Mouse (Mus musculus) heart, embryonic 15.5 days (tissue): ENCODE measurements around the gene Ppdpf. TPM values are rescaled to one million over a fixed set of nuclear protein-coding genes. Genes with fewer than 3 reads are reported as not detected.
"Not testable (repeated sequence)": the region's sequence is repeated elsewhere in the genome, so short reads cannot be mapped to it uniquely, and the experiment has no call there.

ENCODE experiments used
- ATAC-seq: fragments of 200-750 bp; cut with Nextera tagmentation; replicated peaks from 2 replicates; pipeline ENCODE4 v1.8.0; 2017; ENCODE audit warnings: low read depth, moderate TSS enrichment; ENCODE audit not compliant: insufficient number of reproducible peaks, insufficient read depth, low FRiP score
- H3K27ac ChIP-seq: fragments of 300-500 bp; sonication (generic); 2 replicates; pipeline ENCODE4 v1.5.1; 2015; ENCODE audit warnings: mild to moderate bottlenecking, inconsistent platforms
- H3K27me3 ChIP-seq: fragments of 300-500 bp; sonication (generic); 2 replicates; pipeline ENCODE4 v1.6.1; 2015; ENCODE audit warnings: inconsistent platforms
- H3K36me3 ChIP-seq: fragments of 300-500 bp; sonication (generic); 2 replicates; pipeline ENCODE4 v1.6.1; 2015; ENCODE audit warnings: mild to moderate bottlenecking, inconsistent platforms
- H3K4me1 ChIP-seq: fragments of 300-500 bp; sonication (generic); replicated peaks from 2 replicates; pipeline ENCODE4 v1.6.1; 2015; ENCODE audit warnings: inconsistent platforms
- H3K4me2 ChIP-seq: fragments of 300-500 bp; sonication (generic); 2 replicates; pipeline ENCODE4 v1.6.1; 2015; ENCODE audit warnings: inconsistent platforms, mild to moderate bottlenecking, moderate library complexity
- H3K4me3 ChIP-seq: fragments of 300-500 bp; sonication (generic); 2 replicates; pipeline ENCODE4 v1.5.1; 2015; ENCODE audit warnings: mild to moderate bottlenecking, inconsistent platforms
- H3K9ac ChIP-seq: fragments of 300-500 bp; sonication (generic); 2 replicates; pipeline ENCODE4 v1.6.1; 2015; ENCODE audit warnings: mild to moderate bottlenecking, inconsistent platforms
- H3K9me3 ChIP-seq: fragments of 300-500 bp; sonication (generic); replicated peaks from 2 replicates; pipeline ENCODE4 v1.6.1; 2016; ENCODE audit warnings: inconsistent platforms
- WGBS: fragments of 180-500 bp; shearing (Covaris S2); methylation state at CpG from one replicate; pipeline ENCODE4 v1.1.7; 2015; ENCODE audit warnings: mixed read lengths; 5-methylcytosine and 5-hydroxymethylcytosine counted together
- polyA plus RNA-seq: library from polyadenylated mRNA; unstranded; fragments of >200 nt; fragmentation: Nextera tagmentation; extraction: Ambion mirVana; gene quantifications from 2 replicates; pipeline ENCODE4 v1.2.1, GENCODE M21; 2015

Ppdpf gene
- polyA plus RNA-seq, 1 experiment from 2014 or later, result 146 TPM

DNA sequence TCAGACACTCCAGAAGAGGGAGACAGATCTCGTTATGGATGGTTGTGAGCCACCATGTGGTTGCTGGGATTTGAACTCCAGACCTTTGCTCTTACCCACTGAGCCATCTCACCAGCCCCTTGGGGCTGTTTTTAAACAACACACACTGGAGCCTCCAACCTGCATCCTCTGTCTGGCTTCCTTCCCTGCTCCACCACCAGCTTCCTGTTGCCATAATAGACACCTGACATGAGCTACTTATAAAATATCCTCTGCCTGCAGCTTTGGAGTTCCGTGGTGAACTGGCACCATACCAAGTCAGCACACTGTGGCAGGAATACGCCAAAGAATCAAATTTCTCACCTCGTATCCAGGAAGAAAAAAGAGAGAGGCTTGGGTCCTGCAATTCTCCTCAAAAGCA is 26.2 kb upstream of the Ppdpf start:
- Histone ChIP-seq H3K4me3 (no peak overlapping the region), H3K9me3 (no peaks in the 10 kb centered on the region), H3K4me1 (peaks cover 34% of the 10 kb centered on the region), H3K27ac (no peak overlapping the region), H3K4me2 (no peak overlapping the region), H3K9ac (no peak overlapping the region), H3K27me3 (peaks cover 20% of the 10 kb centered on the region), H3K36me3 (no peaks in the 10 kb centered on the region)
- no peak for ATAC-seq
- WGBS, result 54% methylated on average over 4 of the region's 4 CpGs

DNA sequence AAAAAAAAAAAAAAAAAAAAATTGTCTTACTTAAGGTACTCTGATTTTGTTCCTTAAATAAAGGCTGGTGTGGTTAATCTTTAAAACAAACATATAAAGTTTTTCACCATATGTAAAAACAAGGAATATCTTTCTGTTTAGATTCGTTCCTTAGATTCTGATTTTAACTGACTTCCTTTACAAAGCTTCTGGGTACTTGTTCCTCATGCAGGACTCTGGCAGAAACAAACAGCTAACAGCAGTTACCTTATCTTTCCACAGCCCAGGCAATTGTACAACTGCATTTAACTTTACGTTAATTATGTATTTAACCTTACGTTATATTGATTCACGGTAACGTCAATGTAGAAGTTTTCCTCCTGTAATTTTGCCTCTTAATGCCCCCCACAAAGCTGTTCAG is 20.6 kb upstream of the Ppdpf start:
- Histone ChIP-seq H3K36me3 (no peaks in the 10 kb centered on the region), H3K4me2 (no peak overlapping the region), H3K4me1 (no peaks in the 10 kb centered on the region), H3K27ac (no peak overlapping the region), H3K9ac (no peak overlapping the region), H3K9me3 (no peaks in the 10 kb centered on the region), H3K4me3 (no peak overlapping the region), H3K27me3 (peaks cover 7% of the 10 kb centered on the region; the same call in 1 of the 2 replicates)
- 80% methylated on average over 5 of the region's 5 CpGs for WGBS
- no peak for ATAC-seq

- Histone ChIP-seq H3K9me3 (no peaks in the 10 kb centered on the region), H3K4me1 (no peaks in the 10 kb centered on the region)
- WGBS, result 72% methylated on average over 3 of the region's 3 CpGs
Measured at GRCm38 (mm10) chr2:181174646-181175045, 12.4 kb upstream of the Ppdpf start.

GRCm38 (mm10) chr2:181178015-181178414 is 9.0 kb upstream of the Ppdpf start:
- H3K4me1 ChIP-seq, result no peaks in the 10 kb centered on the region
- H3K27ac ChIP-seq, result no peak overlapping the region
- H3K4me3 ChIP-seq, result no peak overlapping the region
- H3K4me2 ChIP-seq, result no peak overlapping the region
- H3K9ac ChIP-seq, result no peak overlapping the region
- H3K36me3 ChIP-seq, result no peaks in the 10 kb centered on the region
- 66% methylated on average over 3 of the region's 3 CpGs for WGBS
- H3K27me3 ChIP-seq, result no peaks in the 10 kb centered on the region
- no peaks in the 10 kb centered on the region for H3K9me3 ChIP-seq
- ATAC-seq, result no peak

More at GRCm38 (mm10) chr2:181174646-181175045, 12.4 kb upstream of the Ppdpf start:
- ATAC-seq, result no peak
- Histone ChIP-seq H3K4me2 (no peak overlapping the region), H3K4me3 (no peak overlapping the region), H3K27me3 (no peaks in the 10 kb centered on the region), H3K27ac (no peak overlapping the region), H3K36me3 (no peaks in the 10 kb centered on the region), H3K9ac (no peak overlapping the region)

- H3K4me2 ChIP-seq, result no peak overlapping the region
- H3K27me3 ChIP-seq, result no peaks in the 10 kb centered on the region
- H3K4me1 ChIP-seq, result no peaks in the 10 kb centered on the region
- WGBS, result 53% methylated on average over 5 of the region's 5 CpGs
- no peak for ATAC-seq
- no peak overlapping the region for H3K27ac ChIP-seq
- no peak overlapping the region for H3K4me3 ChIP-seq
- H3K9me3 ChIP-seq, result no peaks in the 10 kb centered on the region
- no peak overlapping the region for H3K9ac ChIP-seq
- H3K36me3 ChIP-seq, result no peaks in the 10 kb centered on the region
Measured at GRCm38 (mm10) chr2:181178471-181178870, 8.6 kb upstream of the Ppdpf start.

DNA sequence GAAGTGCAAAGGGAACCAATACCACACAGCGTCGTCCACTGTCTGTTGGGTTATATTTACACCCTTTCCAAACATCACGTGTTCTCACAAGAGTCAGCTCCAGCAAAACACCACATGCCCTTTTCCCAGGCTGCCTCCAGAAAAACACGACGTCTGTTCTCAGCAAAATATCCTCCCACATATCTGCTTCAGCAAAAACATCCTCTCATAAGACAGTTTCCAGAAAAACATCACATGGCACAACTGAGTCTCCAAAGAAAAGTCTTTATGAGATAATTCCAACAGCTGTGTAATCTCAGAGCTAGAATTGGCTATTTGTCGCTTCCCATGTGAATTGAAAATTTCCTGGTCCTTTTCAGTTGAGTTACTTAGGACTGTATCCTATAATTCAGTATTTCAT is 6.1 kb upstream of the Ppdpf start:
- WGBS, result 56% methylated on average over 6 of the region's 6 CpGs
- Histone ChIP-seq H3K27ac (no peak overlapping the region), H3K36me3 (no peaks in the 10 kb centered on the region), H3K4me3 (no peak overlapping the region), H3K4me2 (no peak overlapping the region), H3K4me1 (no peaks in the 10 kb centered on the region), H3K9me3 (no peaks in the 10 kb centered on the region), H3K9ac (no peak overlapping the region), H3K27me3 (no peaks in the 10 kb centered on the region)
- ATAC-seq, result no peak

GRCm38 (mm10) chr2:181186635-181187034 is 412 bp upstream of the Ppdpf start:
- Histone ChIP-seq H3K4me1 (peaks cover 8% of the 10 kb centered on the region), H3K4me2 (peak overlapping the region; percentile 95), H3K27ac (peak overlapping the region; percentile 92), H3K9ac (peak overlapping the region; percentile 75), H3K36me3 (no peaks in the 10 kb centered on the region), H3K4me3 (peak overlapping the region; percentile 75), H3K9me3 (no peaks in the 10 kb centered on the region), H3K27me3 (no peaks in the 10 kb centered on the region)
- ATAC-seq, result peak; percentile 73
- WGBS, result under 1% methylated on average over 14 of the region's 14 CpGs

DNA sequence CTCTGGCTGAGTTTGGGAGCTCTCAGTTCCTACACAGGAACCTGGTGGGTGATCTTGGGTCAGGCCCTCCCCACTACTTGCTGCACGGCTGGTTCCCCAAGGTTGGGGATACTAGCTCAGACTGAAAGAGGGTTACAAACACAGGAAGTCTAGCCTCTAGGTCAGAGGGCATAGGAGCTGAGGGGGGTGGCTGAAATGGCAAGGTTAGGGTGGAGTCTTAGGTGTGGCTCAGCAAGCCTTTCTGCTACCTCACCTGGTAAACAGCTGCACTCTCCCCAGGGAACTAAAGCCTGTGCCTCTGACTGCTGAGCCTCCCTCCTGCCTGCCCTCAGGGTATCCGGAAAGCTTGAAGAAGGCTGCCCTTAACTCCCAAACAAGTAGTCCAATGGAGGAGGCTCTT is 1.6 kb downstream of the Ppdpf start:
- ATAC-seq, result no peak
- H3K27me3 ChIP-seq, result no peaks in the 10 kb centered on the region
- 52% methylated on average over 2 of the region's 2 CpGs for WGBS
- H3K36me3 ChIP-seq, result no peaks in the 10 kb centered on the region
- H3K4me2 ChIP-seq, result peak overlapping the region; percentile 95
- no peaks in the 10 kb centered on the region for H3K9me3 ChIP-seq
- no peak overlapping the region for H3K9ac ChIP-seq
- peaks cover 8% of the 10 kb centered on the region for H3K4me1 ChIP-seq
- peak overlapping the region; percentile 41; the same call in 1 of the 2 replicates for H3K27ac ChIP-seq
- 0 out of 2 replicates have a peak overlapping the region, but pooled peaks have one; percentile 75 for H3K4me3 ChIP-seq

DNA sequence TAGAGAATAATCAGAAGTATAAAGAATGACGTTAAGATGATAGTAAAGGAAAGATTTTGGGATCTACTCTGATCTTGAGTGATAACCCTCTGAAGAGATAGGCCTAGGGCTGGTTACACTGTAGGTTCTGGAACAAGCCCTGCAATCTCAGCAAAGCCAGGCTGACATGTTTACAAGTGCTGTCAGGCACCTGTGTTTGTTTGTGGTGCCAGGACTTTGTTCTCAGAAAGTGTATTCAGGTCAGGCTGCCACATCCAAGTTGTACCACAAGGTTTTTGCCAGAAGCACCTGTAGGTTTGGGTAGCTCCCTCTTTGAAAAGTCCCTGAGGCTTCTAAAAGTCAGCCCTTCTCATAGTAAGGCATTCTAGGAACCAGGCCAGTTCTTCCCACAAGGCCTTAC is 2.3 kb downstream of the Ppdpf start:
- WGBS, result 87% methylated on average over 1 of the region's 1 CpGs
- Histone ChIP-seq H3K27me3 (no peaks in the 10 kb centered on the region; the same call in 1 of the 2 replicates), H3K9ac (no peak overlapping the region), H3K4me3 (no peak overlapping the region), H3K27ac (no peak overlapping the region), H3K9me3 (no peaks in the 10 kb centered on the region), H3K4me1 (peaks cover 8% of the 10 kb centered on the region), H3K4me2 (no peak overlapping the region), H3K36me3 (no peaks in the 10 kb centered on the region)
- no peak for ATAC-seq

GRCm38 (mm10) chr2:181191385-181191784 is 4.3 kb downstream of the Ppdpf start:
- 71% methylated on average over 4 of the region's 4 CpGs for WGBS
- H3K4me3 ChIP-seq, H3K4me2 ChIP-seq, H3K9ac ChIP-seq, ATAC-seq, H3K36me3 ChIP-seq, H3K27ac ChIP-seq, H3K9me3 ChIP-seq, H3K27me3 ChIP-seq, H3K4me1 ChIP-seq: not testable (repeated sequence)

DNA sequence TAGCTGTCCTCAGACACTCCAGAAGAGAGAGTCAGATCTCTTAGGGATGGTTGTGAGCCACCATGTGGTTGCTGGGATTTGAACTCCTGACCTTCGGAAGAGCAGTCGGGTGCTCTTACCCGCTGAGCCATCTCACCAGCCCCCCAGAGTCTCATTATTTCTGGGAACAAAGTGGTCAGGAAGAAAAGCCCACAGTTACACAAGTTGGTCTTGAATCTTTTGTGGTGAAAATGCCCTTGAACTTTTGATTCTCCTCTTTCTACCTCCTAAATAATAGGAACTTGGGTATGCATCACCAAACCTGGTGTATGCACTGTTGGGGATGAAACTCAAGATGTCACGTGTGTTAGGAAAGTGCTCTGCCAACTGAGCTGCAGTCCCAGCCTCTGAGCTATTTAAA is 4.9 kb downstream of the Ppdpf start:
- Histone ChIP-seq H3K4me2 (no peak overlapping the region), H3K4me1 (peaks cover 6% of the 10 kb centered on the region), H3K4me3 (no peak overlapping the region), H3K9me3 (no peaks in the 10 kb centered on the region), H3K9ac (no peak overlapping the region), H3K36me3 (no peaks in the 10 kb centered on the region), H3K27me3 (no peaks in the 10 kb centered on the region; the same call in 1 of the 2 replicates), H3K27ac (no peak overlapping the region)
- 58% methylated on average over 4 of the region's 4 CpGs for WGBS
- no peak for ATAC-seq

GRCm38 (mm10) chr2:181193044-181193443 is 6.0 kb downstream of the Ppdpf start:
- Histone ChIP-seq H3K4me2 (no peak overlapping the region), H3K9ac (no peak overlapping the region), H3K27me3 (no peaks in the 10 kb centered on the region; the same call in 1 of the 2 replicates), H3K9me3 (no peaks in the 10 kb centered on the region), H3K4me1 (peaks cover 6% of the 10 kb centered on the region), H3K4me3 (no peak overlapping the region), H3K36me3 (no peaks in the 10 kb centered on the region), H3K27ac (no peak overlapping the region)
- 56% methylated on average over 3 of the region's 3 CpGs for WGBS
- ATAC-seq, result no peak
